Mouse (Mus musculus): ENCODE measurements around the gene Sfi1.
"Not testable (repeated sequence)": the region's sequence is repeated elsewhere in the genome, so short reads cannot be mapped to it uniquely, and the experiment has no call there.

- TF ChIP-seq TAL1, GATA1 (IDR thresholded peaks at IDR 0.05; ENCODE audit: low read length): not testable (repeated sequence)
These were observed 57.3 kb downstream of the Sfi1 start for GRCm38 (mm10) chr11:3135956-3136355.
